Mouse (Mus musculus) spleen, postnatal 36 days (tissue): ENCODE results near the gene Dctn2.
"Not testable (repeated sequence)": the region's sequence is repeated elsewhere in the genome, so short reads cannot be mapped to it uniquely, and the experiment has no call there.

Experiments used
- DNase-seq, 2 experiments: peaks; one replicate each; pipeline ENCODE4 v3.0.0; 2022; ENCODE audit warnings: low spot score in 2 of 2, mixed read lengths in 1 of 2

The Dctn2 gene

GRCm38 (mm10) chr10:127312858-127313257, 46.7 kb downstream of the Dctn2 start:
- DNase-seq, result no peak

DNA sequence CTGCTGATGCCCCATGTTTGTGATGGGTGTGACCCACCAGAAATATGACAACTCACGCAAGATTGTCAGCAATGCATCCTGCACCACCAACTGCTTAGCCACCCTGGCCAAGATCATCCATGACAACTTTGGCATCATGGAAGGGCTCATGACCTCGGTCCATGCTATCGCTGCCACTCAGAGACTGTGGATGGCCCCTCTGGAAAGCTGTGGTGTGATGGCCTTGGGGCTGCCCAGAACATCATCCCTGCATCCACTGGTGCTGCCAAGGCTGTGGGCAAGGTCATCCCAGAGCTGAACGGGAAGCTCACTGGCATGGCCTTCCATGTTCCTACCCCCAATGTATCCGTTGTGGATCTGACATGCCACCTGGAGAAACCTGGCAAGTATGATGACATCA, 47.3 kb downstream of the Dctn2 start:
- DNase-seq, result not testable (repeated sequence)

- DNase-seq, result not testable (repeated sequence)
Measured at GRCm38 (mm10) chr10:127314950-127315349, 48.8 kb downstream of the Dctn2 start.

DNA sequence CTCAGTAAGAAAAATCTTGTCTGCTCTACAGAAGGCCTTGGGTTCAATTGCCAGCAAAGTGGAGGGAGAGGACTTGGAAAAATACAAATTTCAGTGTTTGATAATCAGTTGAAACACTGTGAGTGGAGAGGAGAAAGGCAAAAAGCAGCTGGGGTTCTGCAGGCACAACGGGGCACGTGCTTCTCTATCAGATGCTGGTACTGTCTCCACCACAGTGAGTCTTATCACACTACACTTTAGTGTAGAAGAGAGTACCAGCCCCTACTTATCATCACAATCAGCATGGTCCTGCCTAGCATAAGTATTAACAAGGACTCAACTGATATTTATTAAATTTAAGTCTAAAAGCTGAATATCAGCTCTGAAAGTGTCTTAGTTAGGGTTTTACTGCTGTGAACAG, 51.1 kb downstream of the Dctn2 start:
- DNase-seq, result no peak

GRCm38 (mm10) chr10:127318009-127318408, 51.8 kb downstream of the Dctn2 start:
- DNase-seq, result no peak

GRCm38 (mm10) chr10:127319969-127320368, 53.8 kb downstream of the Dctn2 start:
- DNase-seq, result no peak

GRCm38 (mm10) chr10:127321621-127322020, 55.5 kb downstream of the Dctn2 start, which contains the start of gene Arhgap9:
Arhgap9 (plus strand) TSS chr10:127321964.
- DNase-seq, result peak; percentile 57 to 61

DNA sequence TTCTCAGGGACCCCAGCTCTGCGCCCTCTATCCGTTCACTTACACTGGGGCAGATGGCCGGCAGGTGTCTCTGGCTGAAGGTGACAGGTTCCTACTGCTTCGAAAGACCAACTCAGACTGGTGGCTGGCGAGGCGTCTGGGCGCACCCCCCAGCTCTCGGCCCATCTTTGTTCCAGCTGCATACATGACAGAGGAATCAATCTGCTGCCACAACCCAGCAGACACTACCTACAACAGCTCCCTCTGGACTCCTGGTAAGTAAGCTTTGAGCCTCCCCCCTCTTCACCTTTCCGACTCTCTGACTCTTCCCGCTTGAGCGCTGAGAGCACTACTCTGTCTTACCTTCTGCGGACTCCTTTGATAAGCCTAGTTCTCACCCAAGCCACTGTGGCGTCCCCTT, 56.0 kb downstream of the Dctn2 start:
- DNase-seq, result no peak

DNA sequence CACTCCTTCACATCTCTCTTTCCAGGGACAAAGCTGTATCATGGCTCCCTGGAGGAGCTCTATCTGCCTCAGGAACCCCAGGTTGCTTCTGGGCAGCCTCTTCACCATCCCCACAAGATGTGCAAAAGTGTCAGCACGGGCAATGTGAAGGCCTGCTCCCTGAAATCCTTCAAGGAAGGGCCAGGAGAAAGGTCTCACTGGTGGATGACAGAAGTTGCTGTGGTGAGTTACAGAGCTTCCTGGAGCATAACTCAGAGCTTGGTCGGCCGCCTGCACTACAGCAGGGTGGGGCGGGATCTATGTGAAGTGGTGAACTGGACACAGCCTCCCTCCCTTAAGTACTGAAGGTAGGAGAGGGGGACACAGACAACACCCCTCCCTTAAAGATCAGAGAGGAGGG, 56.5 kb downstream of the Dctn2 start:
- DNase-seq, result no peak

DNA sequence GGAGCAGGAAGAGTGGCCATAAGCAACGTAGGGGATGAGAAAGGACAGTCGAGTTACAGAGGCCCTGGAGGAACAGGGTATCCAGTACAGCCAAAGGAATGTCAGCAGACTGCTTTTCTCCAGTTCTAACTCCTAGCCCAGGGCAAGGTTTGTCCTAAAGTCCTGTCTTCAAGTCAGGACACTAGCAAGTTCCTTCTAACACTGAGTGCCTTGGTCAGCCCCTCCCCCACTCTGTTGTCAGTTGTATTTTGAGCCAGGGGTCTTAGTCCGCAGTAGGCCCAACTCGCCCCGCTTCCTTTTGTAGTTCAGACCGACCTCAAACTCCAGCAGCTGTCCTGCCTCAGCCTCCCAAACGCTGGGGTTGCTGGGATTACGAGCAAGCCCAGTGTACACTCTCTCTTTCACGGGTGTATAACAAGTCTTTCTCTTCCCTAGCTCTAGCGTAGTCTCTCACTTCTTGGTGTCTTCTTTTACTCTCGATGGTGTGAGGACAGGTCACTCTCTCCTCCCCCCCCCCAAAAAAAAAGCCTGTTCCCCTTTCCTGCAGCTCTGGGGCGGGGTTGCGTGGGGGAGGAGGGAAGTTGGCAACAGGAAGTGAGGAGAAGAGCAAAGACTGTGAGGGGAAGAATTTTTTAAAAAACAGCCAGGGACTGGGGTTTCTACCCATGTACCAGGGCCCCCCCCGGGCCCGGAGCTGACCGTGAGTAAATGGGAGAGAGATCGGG, 57.1 kb downstream of the Dctn2 start:
- DNase-seq, result peak; percentile 77 to 83

- DNase-seq, result peak; percentile 87 to 90
Measured at GRCm38 (mm10) chr10:127324495-127324894, 58.3 kb downstream of the Dctn2 start.

DNA sequence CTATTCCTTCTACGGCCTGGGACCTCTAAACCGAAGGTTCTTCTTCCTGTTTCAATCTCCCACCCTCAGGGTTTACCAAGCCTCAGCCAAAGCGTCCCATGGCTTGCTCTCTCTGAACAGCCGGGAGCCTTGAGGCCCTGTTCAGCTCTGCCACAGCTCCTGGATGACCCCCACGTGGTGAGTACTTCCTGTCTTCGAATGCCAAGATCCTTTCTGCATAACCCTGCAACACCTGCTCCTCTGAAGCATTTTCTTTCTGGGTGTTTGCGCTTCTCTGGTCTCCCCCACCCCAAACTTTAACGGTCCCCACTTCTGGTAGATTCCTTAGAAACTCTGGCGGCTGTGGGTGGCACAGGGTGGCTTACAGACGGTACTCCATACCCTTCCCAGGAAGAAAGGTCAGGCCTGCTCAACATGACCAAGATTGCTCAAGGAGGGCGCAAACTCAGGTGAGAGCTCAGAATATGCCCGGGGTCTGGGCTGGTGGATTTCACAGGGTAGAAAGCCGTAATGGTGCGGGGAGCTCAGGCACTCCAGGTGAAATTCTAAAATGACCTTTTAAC, 59.4 kb downstream of the Dctn2 start:
- DNase-seq, result no peak

GRCm38 (mm10) chr10:127326017-127326801, 60.0 kb downstream of the Dctn2 start:
- DNase-seq, result peak; percentile 53 to 61

DNA sequence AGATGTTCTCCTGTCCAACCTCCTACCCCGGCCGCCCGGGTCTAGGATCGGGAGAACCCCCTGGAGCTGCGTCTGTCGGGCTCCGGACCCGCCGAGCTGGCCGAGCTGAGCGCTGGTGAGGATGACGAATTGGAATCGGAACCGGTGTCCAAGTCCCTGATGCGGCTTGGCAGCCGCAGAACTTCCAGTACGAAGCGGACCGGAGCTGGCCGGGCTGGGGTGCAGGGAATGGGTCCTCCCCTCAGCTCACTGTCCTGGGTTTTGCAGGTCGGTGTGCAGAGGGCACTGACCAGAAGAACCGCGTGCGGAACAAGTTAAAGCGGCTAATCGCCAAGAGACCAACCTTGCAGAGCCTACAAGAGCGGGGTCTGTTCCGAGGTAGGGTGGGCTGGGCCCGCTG, 60.7 kb downstream of the Dctn2 start:
- no peak for DNase-seq

DNA sequence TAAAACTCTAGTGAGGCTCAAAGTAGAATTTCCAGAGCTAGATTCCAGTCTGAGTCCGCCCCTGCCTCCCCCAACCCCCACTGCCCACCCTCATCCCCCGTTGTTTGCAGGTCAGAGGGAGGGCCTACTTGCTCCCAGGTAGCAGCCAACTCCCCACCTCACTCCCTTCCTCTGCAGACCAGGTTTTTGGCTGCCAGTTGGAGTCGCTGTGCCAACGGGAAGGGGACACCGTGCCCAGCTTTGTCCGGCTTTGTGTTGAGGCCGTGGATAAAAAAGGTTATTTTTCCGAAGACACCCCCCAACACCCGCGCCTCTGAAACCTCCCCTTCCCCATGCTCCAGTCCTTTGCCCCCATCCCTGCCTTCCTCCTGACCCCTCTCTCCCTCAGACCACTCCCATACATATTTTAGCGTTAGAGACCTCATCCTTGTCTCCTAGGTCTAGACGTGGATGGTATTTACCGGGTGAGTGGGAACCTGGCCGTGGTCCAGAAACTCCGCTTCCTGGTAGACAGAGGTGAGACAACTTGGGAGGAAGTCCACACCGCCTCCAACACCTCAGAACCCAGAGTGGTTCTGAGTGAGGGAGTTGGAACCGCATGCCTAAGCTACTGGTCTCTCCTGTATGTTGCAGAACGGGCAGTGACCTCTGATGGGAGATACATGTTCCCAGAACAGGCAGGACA, 61.4 kb downstream of the Dctn2 start:
- no peak for DNase-seq

GRCm38 (mm10) chr10:127330212-127330611, 64.0 kb downstream of the Dctn2 start:
- DNase-seq, result no peak
